Mouse (Mus musculus): Measurements from ENCODE around the gene Olfr224. TPM values are rescaled to one million over a fixed set of nuclear protein-coding genes. Genes with fewer than 3 reads are reported as not detected.

Olfr224 gene
- polyA plus RNA-seq (2012; rRNA removed) (0.09 and 0.15 TPM in 2 replicates), polyA plus RNA-seq (2014; fragmentation: Nextera tagmentation; extraction: Ambion mirVana) (not detected in 2 replicates)

GRCm38 (mm10) chr11:58570405-58570804 lies at the start of gene Olfr224:
Gene Olfr224 (minus strand): TSS chr11:58570553.
- no peaks in the 10 kb centered on the region for H3K9me3 ChIP-seq (ENCODE audit: control insufficient read depth, low read length)
- TF ChIP-seq POLR2A (IDR thresholded peaks at IDR 0.05; ENCODE audit: borderline replicate concordance, extremely low read depth, insufficient read depth, insufficient read length), result no peak
- DNase-seq (ENCODE audit: low spot score) (peak; percentile 49), ATAC-seq (ENCODE audit: low FRiP score, low read depth) (no peak)
- no peak within 1 kb of the TSS for H3K4me3 ChIP-seq (replicated peaks; ENCODE audit: low read length)
- H3K9ac ChIP-seq (ENCODE audit: low read depth, low read length, severe bottlenecking), result no peak within 1 kb of the TSS
- H3K36me3 ChIP-seq (ENCODE audit: control insufficient read depth, insufficient read depth, low read length), result no peaks in the 10 kb centered on the region
- no peaks in the 10 kb centered on the region for H3K27me3 ChIP-seq (ENCODE audit: control insufficient read depth, insufficient read depth, low read length)
- WGBS, result 72% methylated on average over 5 of the region's 5 CpGs
- H3K4me2 ChIP-seq (replicated peaks; ENCODE audit: low read depth, low read length, severe bottlenecking), result no peak within 1 kb of the TSS
- H3K27ac ChIP-seq (replicated peaks; ENCODE audit: low read depth, low read length), result no peak within 1 kb of the TSS
- H3K4me1 ChIP-seq (ENCODE audit: control insufficient read depth, insufficient read depth, low read length), result no peaks in the 10 kb centered on the region

- H3K4me2 ChIP-seq (replicated peaks; ENCODE audit: low read depth, low read length, severe bottlenecking), result no peak overlapping the region
- 68% methylated on average over 6 of the region's 6 CpGs for WGBS
Observed at GRCm38 (mm10) chr11:58618793-58619192, 48.4 kb upstream of the Olfr224 start.

GRCm38 (mm10) chr11:58618369-58618768 lies 48.0 kb upstream of the Olfr224 start:
- ATAC-seq (ENCODE audit: low FRiP score, low read depth) (no peak), DNase-seq (ENCODE audit: low spot score) (no peak)
- Histone ChIP-seq H3K9me3 (ENCODE audit: control insufficient read depth, low read length) (no peaks in the 10 kb centered on the region), H3K27me3 (ENCODE audit: control insufficient read depth, insufficient read depth, low read length) (no peaks in the 10 kb centered on the region; the same call in 1 of the 2 replicates), H3K4me2 (replicated peaks; ENCODE audit: low read depth, low read length, severe bottlenecking) (no peak overlapping the region), H3K4me3 (replicated peaks; ENCODE audit: low read length) (no peak overlapping the region), H3K9ac (ENCODE audit: low read depth, low read length, severe bottlenecking) (no peak overlapping the region), H3K27ac (replicated peaks; ENCODE audit: low read depth, low read length) (no peak overlapping the region), H3K36me3 (ENCODE audit: control insufficient read depth, insufficient read depth, low read length) (no peaks in the 10 kb centered on the region), H3K4me1 (ENCODE audit: control insufficient read depth, insufficient read depth, low read length) (no peaks in the 10 kb centered on the region)
- 70% methylated on average over 3 of the region's 3 CpGs for WGBS
- TF ChIP-seq POLR2A (IDR thresholded peaks at IDR 0.05; ENCODE audit: borderline replicate concordance, extremely low read depth, insufficient read depth, insufficient read length), result no peak

More at GRCm38 (mm10) chr11:58618793-58619192, 48.4 kb upstream of the Olfr224 start:
- no peaks in the 10 kb centered on the region; the same call in 1 of the 2 replicates for H3K27me3 ChIP-seq (ENCODE audit: control insufficient read depth, insufficient read depth, low read length)
- no peak for TF ChIP-seq POLR2A (IDR thresholded peaks at IDR 0.05; ENCODE audit: borderline replicate concordance, extremely low read depth, insufficient read depth, insufficient read length)
- no peak for DNase-seq (ENCODE audit: low spot score)
- ATAC-seq (ENCODE audit: low FRiP score, low read depth), result no peak
- no peaks in the 10 kb centered on the region for H3K9me3 ChIP-seq (ENCODE audit: control insufficient read depth, low read length)
- H3K4me1 ChIP-seq (ENCODE audit: control insufficient read depth, insufficient read depth, low read length), result no peaks in the 10 kb centered on the region
- H3K27ac ChIP-seq (replicated peaks; ENCODE audit: low read depth, low read length), result no peak overlapping the region
- no peaks in the 10 kb centered on the region for H3K36me3 ChIP-seq (ENCODE audit: control insufficient read depth, insufficient read depth, low read length)
- H3K4me3 ChIP-seq (replicated peaks; ENCODE audit: low read length), result no peak overlapping the region
- no peak overlapping the region for H3K9ac ChIP-seq (ENCODE audit: low read depth, low read length, severe bottlenecking)

- Histone ChIP-seq H3K27ac (replicated peaks; ENCODE audit: low read depth, low read length) (no peak within 1 kb of the TSS), H3K9ac (ENCODE audit: low read depth, low read length, severe bottlenecking) (no peak within 1 kb of the TSS), H3K36me3 (ENCODE audit: control insufficient read depth, insufficient read depth, low read length) (no peaks in the 10 kb centered on the region), H3K4me1 (ENCODE audit: control insufficient read depth, insufficient read depth, low read length) (no peaks in the 10 kb centered on the region), H3K4me2 (replicated peaks; ENCODE audit: low read depth, low read length, severe bottlenecking) (no peak within 1 kb of the TSS), H3K4me3 (replicated peaks; ENCODE audit: low read length) (no peak within 1 kb of the TSS), H3K27me3 (ENCODE audit: control insufficient read depth, insufficient read depth, low read length) (no peaks in the 10 kb centered on the region; the same call in 1 of the 2 replicates), H3K9me3 (ENCODE audit: control insufficient read depth, low read length) (no peaks in the 10 kb centered on the region)
- TF ChIP-seq POLR2A (IDR thresholded peaks at IDR 0.05; ENCODE audit: borderline replicate concordance, extremely low read depth, insufficient read depth, insufficient read length), result no peak
- 91% methylated on average over 4 of the region's 4 CpGs for WGBS
- no peak for DNase-seq (ENCODE audit: low spot score)
- ATAC-seq (ENCODE audit: low FRiP score, low read depth), result no peak
Observed at GRCm38 (mm10) chr11:58615975-58616374, 45.6 kb upstream of the Olfr224 start, which contains the start of gene 2210407C18Rik. Gene 2210407C18Rik (minus strand): TSS chr11:58616075.

DNA sequence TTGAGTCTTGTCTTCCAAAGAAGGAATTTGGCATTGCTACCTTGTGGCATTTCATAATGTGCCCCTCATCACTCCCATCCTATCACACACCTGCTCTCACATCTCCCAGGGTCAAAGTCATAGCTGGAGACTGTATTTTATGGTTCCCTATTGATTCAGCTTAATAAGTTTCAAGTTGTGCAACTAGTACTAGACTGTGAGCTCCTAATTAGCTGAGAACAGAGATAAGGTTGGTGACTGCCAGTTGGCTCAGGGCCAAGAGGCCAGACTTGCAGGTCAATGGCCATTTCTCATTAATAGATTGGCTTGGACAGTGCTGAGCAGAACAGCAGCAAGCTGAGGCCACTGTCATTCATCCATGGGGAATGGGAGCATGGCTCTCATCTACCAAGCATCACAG lies 44.2 kb upstream of the Olfr224 start:
- no peak for ATAC-seq (ENCODE audit: low FRiP score, low read depth)
- Histone ChIP-seq H3K9ac (ENCODE audit: low read depth, low read length, severe bottlenecking) (no peak overlapping the region), H3K27ac (replicated peaks; ENCODE audit: low read depth, low read length) (no peak overlapping the region), H3K9me3 (ENCODE audit: control insufficient read depth, low read length) (no peaks in the 10 kb centered on the region), H3K4me1 (ENCODE audit: control insufficient read depth, insufficient read depth, low read length) (no peaks in the 10 kb centered on the region), H3K36me3 (ENCODE audit: control insufficient read depth, insufficient read depth, low read length) (no peaks in the 10 kb centered on the region), H3K4me3 (replicated peaks; ENCODE audit: low read length) (no peak overlapping the region), H3K4me2 (replicated peaks; ENCODE audit: low read depth, low read length, severe bottlenecking) (no peak overlapping the region), H3K27me3 (ENCODE audit: control insufficient read depth, insufficient read depth, low read length) (no peaks in the 10 kb centered on the region)
- DNase-seq (ENCODE audit: low spot score), result no peak
- TF ChIP-seq POLR2A (IDR thresholded peaks at IDR 0.05; ENCODE audit: borderline replicate concordance, extremely low read depth, insufficient read depth, insufficient read length), result no peak

All from limb, embryonic 14.5 days (tissue).